Mouse (Mus musculus): ENCODE data around the gene Sprr3. TPM values are rescaled to one million over a fixed set of nuclear protein-coding genes. Genes with fewer than 3 reads are reported as not detected.

Gene Sprr3
- polyA plus RNA-seq, 1 experiment from 2014 or later, result not detected

Other genes starting within 250 kb of the Sprr3 start
- gene Sprr2a1, start 242.9 kb downstream of the Sprr3 start, polyA plus RNA-seq (2014; fragmentation: Nextera tagmentation; extraction: Ambion mirVana), result not detected in 2 replicates
- not detected in 2 replicates for gene Sprr2a2, start 242.8 kb downstream of the Sprr3 start, polyA plus RNA-seq (2014; fragmentation: Nextera tagmentation; extraction: Ambion mirVana)
- gene Sprr2a3, start 173.3 kb downstream of the Sprr3 start, polyA plus RNA-seq (2014; fragmentation: Nextera tagmentation; extraction: Ambion mirVana), result not detected in 2 replicates
- 0.27 TPM in 1 of 2 replicates, not detected in the other for gene Sprr2b, start 142.1 kb downstream of the Sprr3 start, polyA plus RNA-seq (2014; fragmentation: Nextera tagmentation; extraction: Ambion mirVana)
- not detected in 2 replicates for gene Sprr2d, start 119.6 kb downstream of the Sprr3 start, polyA plus RNA-seq (2014; fragmentation: Nextera tagmentation; extraction: Ambion mirVana)
- not detected in 2 replicates for gene Sprr2e, start 106.6 kb downstream of the Sprr3 start, polyA plus RNA-seq (2014; fragmentation: Nextera tagmentation; extraction: Ambion mirVana)
- gene Sprr2f, start 93.5 kb downstream of the Sprr3 start, polyA plus RNA-seq (2014; fragmentation: Nextera tagmentation; extraction: Ambion mirVana), result not detected in 2 replicates
- gene Sprr2h, start 73.0 kb downstream of the Sprr3 start, polyA plus RNA-seq (2014; fragmentation: Nextera tagmentation; extraction: Ambion mirVana), result not detected in 2 replicates
- gene Sprr2i, start 50.7 kb downstream of the Sprr3 start, polyA plus RNA-seq (2014; fragmentation: Nextera tagmentation; extraction: Ambion mirVana), result not detected in 2 replicates
- not detected in 2 replicates for gene Sprr2j-ps, start 40.6 kb downstream of the Sprr3 start, polyA plus RNA-seq (2014; fragmentation: Nextera tagmentation; extraction: Ambion mirVana)
- gene Gm9774, start 29.3 kb downstream of the Sprr3 start, polyA plus RNA-seq (2014; fragmentation: Nextera tagmentation; extraction: Ambion mirVana), result 6.2 and 7.5 TPM in 2 replicates
- gene Sprr2k, start 26.1 kb downstream of the Sprr3 start, polyA plus RNA-seq (2014; fragmentation: Nextera tagmentation; extraction: Ambion mirVana), result not detected in 2 replicates
- gene Sprr1b, start 19.9 kb downstream of the Sprr3 start, polyA plus RNA-seq (2014; fragmentation: Nextera tagmentation; extraction: Ambion mirVana), result not detected in 2 replicates
- not detected in 2 replicates for gene Sprr1a, start 27.2 kb upstream of the Sprr3 start, polyA plus RNA-seq (2014; fragmentation: Nextera tagmentation; extraction: Ambion mirVana)
- not detected in 2 replicates for gene Sprr4, start 41.8 kb upstream of the Sprr3 start, polyA plus RNA-seq (2014; fragmentation: Nextera tagmentation; extraction: Ambion mirVana)
- gene 2310046K23Rik, start 75.8 kb upstream of the Sprr3 start, polyA plus RNA-seq (2014; fragmentation: Nextera tagmentation; extraction: Ambion mirVana), result not detected in 2 replicates
- not detected in 2 replicates for gene Ivl, start 115.0 kb upstream of the Sprr3 start, polyA plus RNA-seq (2014; fragmentation: Nextera tagmentation; extraction: Ambion mirVana)
- gene Smcp, start 130.3 kb upstream of the Sprr3 start, polyA plus RNA-seq (2014; fragmentation: Nextera tagmentation; extraction: Ambion mirVana), result not detected in 2 replicates
- gene 2210017I01Rik, start 148.8 kb upstream of the Sprr3 start, polyA plus RNA-seq (2014; fragmentation: Nextera tagmentation; extraction: Ambion mirVana), result not detected in 2 replicates
- gene Lce6a, start 162.9 kb upstream of the Sprr3 start, polyA plus RNA-seq (2014; fragmentation: Nextera tagmentation; extraction: Ambion mirVana), result not detected in 2 replicates
- not detected in 2 replicates for gene Lce1a1, start 189.6 kb upstream of the Sprr3 start, polyA plus RNA-seq (2014; fragmentation: Nextera tagmentation; extraction: Ambion mirVana)
- not detected in 2 replicates for gene Lce1b, start 198.2 kb upstream of the Sprr3 start, polyA plus RNA-seq (2014; fragmentation: Nextera tagmentation; extraction: Ambion mirVana)
- gene Lce1a2, start 211.6 kb upstream of the Sprr3 start, polyA plus RNA-seq (2014; fragmentation: Nextera tagmentation; extraction: Ambion mirVana), result not detected in 2 replicates
- gene Lce1c, start 220.5 kb upstream of the Sprr3 start, polyA plus RNA-seq (2014; fragmentation: Nextera tagmentation; extraction: Ambion mirVana), result not detected in 2 replicates
- not detected in 2 replicates for gene Lce1d, start 228.5 kb upstream of the Sprr3 start, polyA plus RNA-seq (2014; fragmentation: Nextera tagmentation; extraction: Ambion mirVana)

Data from hindbrain, embryonic 14.5 days (tissue).